ENCODE assay signal across 1 mouse cellular context in genomic region chr15:41948347-41949093, GRCm38 (mm10).
TF ChIP-seq lines count a peak whose summit lies in the region.

No protein-coding gene starts in this region.

TF ChIP-seq in MEL, 35 proteins besides CTCF, POLR2A, EP300 and RAD21 (continued from another document):
- TF ChIP-seq MAZ (IDR thresholded peaks at IDR 0.05; ENCODE audit: low read depth, low read length): no peak
- TF ChIP-seq MAX (IDR thresholded peaks at IDR 0.05; ENCODE audit: low read length): peak; percentile 83
- TF ChIP-seq GATA1 (IDR thresholded peaks at IDR 0.05; ENCODE audit: low read depth, low read length): peak; percentile 63; the same call in 1 of the 2 replicates
- peak; percentile 97 for TF ChIP-seq SMC3 (IDR thresholded peaks at IDR 0.05; ENCODE audit: low read depth, low read length)
TF ChIP-seq in MEL: peak in this region for 8.
